Mouse (Mus musculus): Measurements from ENCODE around the gene Tecr. TPM values are rescaled to one million over a fixed set of nuclear protein-coding genes. Genes with fewer than 3 reads are reported as not detected.
A peak's percentile ranks its signal among the peaks of the same experiment; 100 is the strongest.

Gene Tecr
- polyA plus RNA-seq, 1 experiment from 2014 or later: 347 TPM

- H3K4me1 ChIP-seq (ENCODE audit: control insufficient read depth, low read depth, low read length): peaks cover 28% of the 10 kb centered on the region
- no peaks in the 10 kb centered on the region; the same call in 1 of the 2 replicates for H3K36me3 ChIP-seq (ENCODE audit: control insufficient read depth, insufficient read depth)
- 84% methylated on average over 7 of the region's 7 CpGs for WGBS (ENCODE audit: insufficient replicate concordance)
- H3K9me3 ChIP-seq (replicated peaks; ENCODE audit: control insufficient read depth, low read length): no peaks in the 10 kb centered on the region
- no peak overlapping the region for H3K9ac ChIP-seq (ENCODE audit: low read depth, low read length)
- H3K27ac ChIP-seq (ENCODE audit: low read length): no peak overlapping the region
- no peak overlapping the region for H3K4me2 ChIP-seq (ENCODE audit: low read depth, low read length)
- no peak overlapping the region for H3K4me3 ChIP-seq (ENCODE audit: low read depth, low read length)
- ATAC-seq (ENCODE audit: low read depth): no peak
- H3K27me3 ChIP-seq (ENCODE audit: control insufficient read depth, insufficient read depth, low read depth, low read length): no peaks in the 10 kb centered on the region
These were observed 17.2 kb downstream of the Tecr start for GRCm38 (mm10) chr8:83590488-83591023.

GRCm38 (mm10) chr8:83588886-83589285, 18.9 kb downstream of the Tecr start:
- no peak overlapping the region for H3K9ac ChIP-seq (ENCODE audit: low read depth, low read length)
- no peak overlapping the region for H3K4me3 ChIP-seq (ENCODE audit: low read depth, low read length)
- H3K4me2 ChIP-seq (ENCODE audit: low read depth, low read length): no peak overlapping the region
- no peaks in the 10 kb centered on the region for H3K27me3 ChIP-seq (ENCODE audit: control insufficient read depth, insufficient read depth, low read depth, low read length)
- H3K36me3 ChIP-seq (ENCODE audit: control insufficient read depth, insufficient read depth): no peaks in the 10 kb centered on the region; the same call in 1 of the 2 replicates
- 81% methylated on average over 5 of the region's 5 CpGs for WGBS (ENCODE audit: insufficient replicate concordance)
- no peak for ATAC-seq (ENCODE audit: low read depth)
- H3K4me1 ChIP-seq (ENCODE audit: control insufficient read depth, low read depth, low read length): peaks cover 22% of the 10 kb centered on the region
- H3K9me3 ChIP-seq (replicated peaks; ENCODE audit: control insufficient read depth, low read length): no peaks in the 10 kb centered on the region
- H3K27ac ChIP-seq (ENCODE audit: low read length): no peak overlapping the region

- no peak overlapping the region for H3K27ac ChIP-seq (ENCODE audit: low read length)
- H3K4me3 ChIP-seq (ENCODE audit: low read depth, low read length): no peak overlapping the region
- 72% methylated on average over 6 of the region's 6 CpGs for WGBS (ENCODE audit: insufficient replicate concordance)
- no peaks in the 10 kb centered on the region; the same call in 1 of the 2 replicates for H3K36me3 ChIP-seq (ENCODE audit: control insufficient read depth, insufficient read depth)
- H3K9ac ChIP-seq (ENCODE audit: low read depth, low read length): no peak overlapping the region
- no peak overlapping the region for H3K4me2 ChIP-seq (ENCODE audit: low read depth, low read length)
- peaks cover 15% of the 10 kb centered on the region for H3K4me1 ChIP-seq (ENCODE audit: control insufficient read depth, low read depth, low read length)
- H3K27me3 ChIP-seq (ENCODE audit: control insufficient read depth, insufficient read depth, low read depth, low read length): no peaks in the 10 kb centered on the region
- 0 out of 2 replicates have a peak, but pooled peaks have one; percentile 7 for ATAC-seq (ENCODE audit: low read depth)
- no peaks in the 10 kb centered on the region for H3K9me3 ChIP-seq (replicated peaks; ENCODE audit: control insufficient read depth, low read length)
These were observed 20.1 kb downstream of the Tecr start for GRCm38 (mm10) chr8:83587644-83588043.

- Histone ChIP-seq H3K9ac (ENCODE audit: low read depth, low read length) (no peak overlapping the region), H3K27me3 (ENCODE audit: control insufficient read depth, insufficient read depth, low read depth, low read length) (no peaks in the 10 kb centered on the region), H3K4me1 (ENCODE audit: control insufficient read depth, low read depth, low read length) (peaks cover 6% of the 10 kb centered on the region), H3K9me3 (replicated peaks; ENCODE audit: control insufficient read depth, low read length) (no peaks in the 10 kb centered on the region), H3K36me3 (ENCODE audit: control insufficient read depth, insufficient read depth) (no peaks in the 10 kb centered on the region; the same call in 1 of the 2 replicates), H3K27ac (ENCODE audit: low read length) (peak overlapping the region; percentile 43), H3K4me2 (ENCODE audit: low read depth, low read length) (no peak overlapping the region), H3K4me3 (ENCODE audit: low read depth, low read length) (no peak overlapping the region)
- WGBS (ENCODE audit: insufficient replicate concordance): 64% methylated on average over 3 of the region's 3 CpGs
- ATAC-seq (ENCODE audit: low read depth): peak; percentile 77
These were observed 22.4 kb downstream of the Tecr start for GRCm38 (mm10) chr8:83585333-83585732.

GRCm38 (mm10) chr8:83584771-83585170, 23.0 kb downstream of the Tecr start:
- H3K36me3 ChIP-seq (ENCODE audit: control insufficient read depth, insufficient read depth): peaks cover 2% of the 10 kb centered on the region; the same call in 1 of the 2 replicates
- WGBS (ENCODE audit: insufficient replicate concordance): 71% methylated on average over 1 of the region's 1 CpGs
- ATAC-seq (ENCODE audit: low read depth): no peak

GRCm38 (mm10) chr8:83583236-83583635, 24.5 kb downstream of the Tecr start:
- WGBS (ENCODE audit: insufficient replicate concordance): 88% methylated on average over 15 of the region's 15 CpGs
- no peak overlapping the region for H3K4me3 ChIP-seq (ENCODE audit: low read depth, low read length)
- H3K4me2 ChIP-seq (ENCODE audit: low read depth, low read length): no peak overlapping the region
- peaks cover 2% of the 10 kb centered on the region; the same call in 1 of the 2 replicates for H3K36me3 ChIP-seq (ENCODE audit: control insufficient read depth, insufficient read depth)
- no peaks in the 10 kb centered on the region for H3K9me3 ChIP-seq (replicated peaks; ENCODE audit: control insufficient read depth, low read length)
- ATAC-seq (ENCODE audit: low read depth): no peak
- no peak overlapping the region for H3K27ac ChIP-seq (ENCODE audit: low read length)
- peaks cover 9% of the 10 kb centered on the region for H3K4me1 ChIP-seq (ENCODE audit: control insufficient read depth, low read depth, low read length)
- no peak overlapping the region for H3K9ac ChIP-seq (ENCODE audit: low read depth, low read length)
- no peaks in the 10 kb centered on the region for H3K27me3 ChIP-seq (ENCODE audit: control insufficient read depth, insufficient read depth, low read depth, low read length)

More at GRCm38 (mm10) chr8:83584771-83585170, 23.0 kb downstream of the Tecr start:
- Histone ChIP-seq H3K9ac (ENCODE audit: low read depth, low read length) (no peak overlapping the region), H3K4me3 (ENCODE audit: low read depth, low read length) (no peak overlapping the region), H3K4me1 (ENCODE audit: control insufficient read depth, low read depth, low read length) (peaks cover 6% of the 10 kb centered on the region), H3K9me3 (replicated peaks; ENCODE audit: control insufficient read depth, low read length) (no peaks in the 10 kb centered on the region), H3K27ac (ENCODE audit: low read length) (no peak overlapping the region), H3K4me2 (ENCODE audit: low read depth, low read length) (no peak overlapping the region), H3K27me3 (ENCODE audit: control insufficient read depth, insufficient read depth, low read depth, low read length) (no peaks in the 10 kb centered on the region)

GRCm38 (mm10) chr8:83582226-83582625, 25.5 kb downstream of the Tecr start:
- no peak for ATAC-seq (ENCODE audit: low read depth)
- WGBS (ENCODE audit: insufficient replicate concordance): 79% methylated on average over 8 of the region's 8 CpGs
- no peak overlapping the region for H3K4me2 ChIP-seq (ENCODE audit: low read depth, low read length)

GRCm38 (mm10) chr8:83580826-83581225, 26.9 kb downstream of the Tecr start:
- ATAC-seq (ENCODE audit: low read depth): no peak
- peaks cover 2% of the 10 kb centered on the region; the same call in 1 of the 2 replicates for H3K36me3 ChIP-seq (ENCODE audit: control insufficient read depth, insufficient read depth)
- H3K4me3 ChIP-seq (ENCODE audit: low read depth, low read length): no peak overlapping the region
- no peaks in the 10 kb centered on the region for H3K27me3 ChIP-seq (ENCODE audit: control insufficient read depth, insufficient read depth, low read depth, low read length)
- WGBS (ENCODE audit: insufficient replicate concordance): 77% methylated on average over 8 of the region's 8 CpGs
- no peaks in the 10 kb centered on the region for H3K9me3 ChIP-seq (replicated peaks; ENCODE audit: control insufficient read depth, low read length)
- H3K9ac ChIP-seq (ENCODE audit: low read depth, low read length): no peak overlapping the region
- H3K27ac ChIP-seq (ENCODE audit: low read length): no peak overlapping the region
- peaks cover 15% of the 10 kb centered on the region for H3K4me1 ChIP-seq (ENCODE audit: control insufficient read depth, low read depth, low read length)
- no peak overlapping the region for H3K4me2 ChIP-seq (ENCODE audit: low read depth, low read length)

More at GRCm38 (mm10) chr8:83582226-83582625, 25.5 kb downstream of the Tecr start:
- H3K9ac ChIP-seq (ENCODE audit: low read depth, low read length): no peak overlapping the region
- H3K4me1 ChIP-seq (ENCODE audit: control insufficient read depth, low read depth, low read length): peaks cover 6% of the 10 kb centered on the region
- H3K27ac ChIP-seq (ENCODE audit: low read length): no peak overlapping the region
- H3K4me3 ChIP-seq (ENCODE audit: low read depth, low read length): no peak overlapping the region
- H3K9me3 ChIP-seq (replicated peaks; ENCODE audit: control insufficient read depth, low read length): no peaks in the 10 kb centered on the region
- H3K36me3 ChIP-seq (ENCODE audit: control insufficient read depth, insufficient read depth): peaks cover 2% of the 10 kb centered on the region; the same call in 1 of the 2 replicates
- H3K27me3 ChIP-seq (ENCODE audit: control insufficient read depth, insufficient read depth, low read depth, low read length): no peaks in the 10 kb centered on the region

GRCm38 (mm10) chr8:83579676-83580075, 28.1 kb downstream of the Tecr start:
- H3K27me3 ChIP-seq (ENCODE audit: control insufficient read depth, insufficient read depth, low read depth, low read length): no peaks in the 10 kb centered on the region
- H3K27ac ChIP-seq (ENCODE audit: low read length): no peak overlapping the region
- ATAC-seq (ENCODE audit: low read depth): no peak
- no peak overlapping the region for H3K9ac ChIP-seq (ENCODE audit: low read depth, low read length)
- WGBS (ENCODE audit: insufficient replicate concordance): 88% methylated on average over 8 of the region's 8 CpGs
- H3K4me1 ChIP-seq (ENCODE audit: control insufficient read depth, low read depth, low read length): peaks cover 18% of the 10 kb centered on the region
- no peaks in the 10 kb centered on the region for H3K9me3 ChIP-seq (replicated peaks; ENCODE audit: control insufficient read depth, low read length)
- no peak overlapping the region for H3K4me3 ChIP-seq (ENCODE audit: low read depth, low read length)
- H3K4me2 ChIP-seq (ENCODE audit: low read depth, low read length): no peak overlapping the region
- H3K36me3 ChIP-seq (ENCODE audit: control insufficient read depth, insufficient read depth): peaks cover 2% of the 10 kb centered on the region; the same call in 1 of the 2 replicates
